Mouse (Mus musculus) midbrain, embryonic 11.5 days (tissue): ENCODE measurements at regions not wholly inside any gene's neighbourhood (a gene's known extent, or its start where the extent isn't known, plus 50 kb on each side); places are given as distances from the start of the nearest gene placed in this dataset.

Source experiments
- ATAC-seq: fragments of 200-750 bp; cut with Nextera tagmentation; 2 replicates; pipeline ENCODE4 v1.8.0; 2017; ENCODE audit warnings: moderate TSS enrichment, moderate library complexity; ENCODE audit not compliant: low FRiP score
- DNase-seq: peaks from one replicate; pipeline ENCODE4 v3.0.0; 2015; ENCODE audit warnings: low spot score; ENCODE audit errors: missing footprints
- H3K27ac ChIP-seq: fragments of 300-500 bp; sonication (generic); 2 replicates; pipeline ENCODE4 v1.5.1; 2014; ENCODE audit warnings: low read depth, low read length
- H3K27me3 ChIP-seq: fragments of 300-500 bp; sonication (generic); 2 replicates; pipeline ENCODE4 v1.6.1; 2014; ENCODE audit warnings: mild to moderate bottlenecking, low read length, moderate library complexity, mixed read lengths; ENCODE audit not compliant: control insufficient read depth, insufficient read depth
- H3K36me3 ChIP-seq: fragments of 300-500 bp; sonication (generic); 2 replicates; pipeline ENCODE4 v1.6.1; 2014; ENCODE audit warnings: mild to moderate bottlenecking, low read length, moderate library complexity, mixed read lengths; ENCODE audit not compliant: control insufficient read depth, insufficient read depth
- H3K4me1 ChIP-seq: fragments of 300-500 bp; sonication (generic); 2 replicates; pipeline ENCODE4 v1.6.1; 2014; ENCODE audit warnings: low read length; ENCODE audit not compliant: control insufficient read depth, insufficient read depth
- H3K4me2 ChIP-seq: fragments of 300-500 bp; sonication (generic); 2 replicates; pipeline ENCODE4 v1.6.1; 2014; ENCODE audit warnings: mild to moderate bottlenecking, moderate library complexity
- H3K4me3 ChIP-seq: fragments of 300-500 bp; sonication (generic); 2 replicates; pipeline ENCODE4 v1.5.1; 2014; ENCODE audit warnings: low read depth, low read length
- H3K9ac ChIP-seq: fragments of 300-500 bp; sonication (generic); 2 replicates; pipeline ENCODE4 v1.6.1; 2014; ENCODE audit warnings: low read length
- H3K9me3 ChIP-seq: fragments of 300-500 bp; sonication (generic); 2 replicates; pipeline ENCODE4 v1.6.1; 2016; ENCODE audit warnings: low read length; ENCODE audit not compliant: control insufficient read depth
- whole genome bisulfite sequencing: fragments of 180-500 bp; shearing (Covaris S2); extraction: QIAGEN DNeasy Blood & Tissue Kit; methylation state at CpG from one replicate; pipeline ENCODE4 v1.1.7; 2014; 5-methylcytosine and 5-hydroxymethylcytosine counted together

DNA sequence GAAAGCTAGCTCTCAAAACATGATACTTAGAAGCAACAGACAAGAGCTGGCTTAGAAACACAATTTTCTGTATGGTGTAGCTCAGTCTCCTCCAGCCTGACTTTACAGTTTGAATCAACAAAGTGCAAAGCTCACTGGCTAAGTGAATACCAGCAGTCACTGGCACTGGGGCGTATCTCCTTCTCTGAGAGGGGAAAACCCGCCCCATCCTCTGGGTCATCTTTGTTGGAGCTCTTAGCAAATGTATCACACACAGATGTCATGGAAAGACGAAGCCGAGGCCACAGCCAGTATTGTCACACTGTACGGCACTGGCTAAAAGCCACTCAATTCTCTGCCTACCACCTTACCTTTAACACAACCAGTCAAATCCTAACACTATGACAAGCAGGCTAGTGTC is 267.8 kb downstream of the Bcor start:
- Histone ChIP-seq H3K4me2 (no peak overlapping the region), H3K36me3 (no peaks in the 10 kb centered on the region), H3K27ac (no peak overlapping the region), H3K4me1 (0 out of 2 replicates have a peak, but pooled peaks cover 3% of the 10 kb centered on the region), H3K9me3 (no peaks in the 10 kb centered on the region), H3K4me3 (no peak overlapping the region), H3K27me3 (peaks cover 5% of the 10 kb centered on the region; the same call in 1 of the 2 replicates), H3K9ac (no peak overlapping the region)
- ATAC-seq (no peak), DNase-seq (no peak)
- whole genome bisulfite sequencing, result 88% methylated on average over 5 of the region's 5 CpGs

DNA sequence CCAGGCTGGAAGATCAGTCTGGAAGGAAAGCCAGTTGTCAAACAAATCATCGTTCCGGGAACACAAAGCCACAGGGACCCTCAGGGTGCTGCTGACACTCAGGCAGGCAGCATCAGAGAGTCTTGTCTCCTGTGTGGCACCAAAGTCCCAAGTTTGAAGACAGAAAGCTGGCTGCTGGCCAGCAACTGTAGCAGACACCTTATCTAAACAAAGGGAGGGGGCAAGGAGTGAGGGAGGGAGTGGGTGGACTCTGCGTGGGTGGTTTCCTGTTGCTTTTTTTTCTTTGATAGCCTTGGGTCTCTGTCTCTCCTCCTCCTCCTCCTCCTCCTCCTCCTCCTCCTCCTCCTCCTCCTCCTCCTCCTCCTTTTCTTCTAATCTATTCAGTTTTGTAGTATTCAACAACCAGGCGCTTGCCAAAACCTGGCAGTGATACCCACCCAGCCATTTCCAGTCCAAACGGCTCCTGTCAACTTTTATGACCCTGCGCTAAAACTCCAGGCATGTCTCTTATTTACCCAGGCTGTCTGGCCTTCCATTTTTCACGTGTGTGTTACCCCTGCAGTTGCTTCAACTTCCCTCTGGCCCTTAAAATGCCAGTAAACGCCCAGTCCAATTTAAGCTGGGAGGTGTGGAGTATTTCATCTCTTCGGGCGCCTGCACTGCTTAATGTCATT is 266.4 kb downstream of the Bcor start:
- no peaks in the 10 kb centered on the region for H3K36me3 ChIP-seq
- H3K4me2 ChIP-seq, result no peak overlapping the region
- ATAC-seq, result no peak
- no peak overlapping the region for H3K4me3 ChIP-seq
- H3K9me3 ChIP-seq, result no peaks in the 10 kb centered on the region
- WGBS, result 53% methylated on average over 10 of the region's 10 CpGs
- H3K9ac ChIP-seq, result no peak overlapping the region
- H3K27ac ChIP-seq, result no peak overlapping the region
- no peak for DNase-seq
- 0 out of 2 replicates have a peak, but pooled peaks cover 3% of the 10 kb centered on the region for H3K4me1 ChIP-seq
- H3K27me3 ChIP-seq, result peaks cover 8% of the 10 kb centered on the region; the same call in 1 of the 2 replicates

DNA sequence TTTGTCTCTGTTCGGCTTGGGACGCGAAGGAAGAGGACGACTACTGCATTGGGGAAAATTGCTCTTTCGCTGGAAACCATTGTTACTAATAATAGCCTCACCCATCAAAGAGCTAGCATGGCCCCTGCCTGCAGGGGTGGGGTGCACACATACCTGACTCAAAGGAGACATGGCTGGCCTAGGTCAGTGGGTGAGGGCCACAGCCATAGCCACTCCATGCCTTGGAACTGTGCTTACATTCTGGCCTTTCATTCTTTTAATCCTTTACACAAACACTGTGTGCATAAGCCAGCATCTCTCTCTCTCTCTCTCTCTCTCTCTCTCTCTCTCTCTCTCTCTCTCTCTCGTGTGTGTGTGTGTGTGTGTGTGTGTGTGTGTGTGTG is 265.9 kb downstream of the Bcor start:
- 59% methylated on average over 5 of the region's 6 CpGs for WGBS
- no peak overlapping the region for H3K4me2 ChIP-seq
- peak; percentile 54; the same call in 1 of the 2 replicates for ATAC-seq
- no peak overlapping the region for H3K4me3 ChIP-seq
- H3K9ac ChIP-seq, result no peak overlapping the region
- H3K27me3 ChIP-seq, result peaks cover 11% of the 10 kb centered on the region; the same call in 1 of the 2 replicates
- H3K9me3 ChIP-seq, result no peaks in the 10 kb centered on the region
- no peak for DNase-seq
- 0 out of 2 replicates have a peak, but pooled peaks cover 3% of the 10 kb centered on the region for H3K4me1 ChIP-seq
- H3K36me3 ChIP-seq, result no peaks in the 10 kb centered on the region
- no peak overlapping the region for H3K27ac ChIP-seq

DNA sequence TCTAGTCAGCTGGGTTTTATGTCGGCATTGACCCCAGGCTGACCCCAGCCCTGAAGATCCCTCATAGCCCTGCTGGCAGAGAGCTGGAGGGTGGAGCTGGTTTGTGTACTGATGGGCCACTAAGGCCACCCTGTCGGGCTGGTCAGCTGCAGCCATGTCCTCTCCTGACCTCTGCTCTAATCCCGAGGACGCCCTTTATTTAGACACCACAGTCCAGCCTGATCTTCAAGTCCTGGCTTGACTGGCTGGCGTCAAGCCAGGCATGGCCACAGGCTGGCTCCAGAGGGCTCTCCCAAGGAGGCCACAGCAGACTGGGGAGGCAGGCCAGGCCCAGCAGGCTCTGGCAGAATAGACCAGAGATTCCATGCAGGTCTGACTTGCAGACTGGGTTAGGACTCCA is 264.8 kb downstream of the Bcor start:
- no peak overlapping the region for H3K27ac ChIP-seq
- H3K27me3 ChIP-seq, result peaks cover 11% of the 10 kb centered on the region; the same call in 1 of the 2 replicates
- DNase-seq (no peak), ATAC-seq (0 out of 2 replicates have a peak, but pooled peaks have one; percentile 27)
- no peak overlapping the region for H3K4me3 ChIP-seq
- H3K9me3 ChIP-seq, result no peaks in the 10 kb centered on the region
- H3K4me2 ChIP-seq, result no peak overlapping the region
- H3K36me3 ChIP-seq, result no peaks in the 10 kb centered on the region
- no peak overlapping the region for H3K9ac ChIP-seq
- whole genome bisulfite sequencing, result 33% methylated on average over 5 of the region's 5 CpGs
- 0 out of 2 replicates have a peak, but pooled peaks cover 3% of the 10 kb centered on the region for H3K4me1 ChIP-seq

DNA sequence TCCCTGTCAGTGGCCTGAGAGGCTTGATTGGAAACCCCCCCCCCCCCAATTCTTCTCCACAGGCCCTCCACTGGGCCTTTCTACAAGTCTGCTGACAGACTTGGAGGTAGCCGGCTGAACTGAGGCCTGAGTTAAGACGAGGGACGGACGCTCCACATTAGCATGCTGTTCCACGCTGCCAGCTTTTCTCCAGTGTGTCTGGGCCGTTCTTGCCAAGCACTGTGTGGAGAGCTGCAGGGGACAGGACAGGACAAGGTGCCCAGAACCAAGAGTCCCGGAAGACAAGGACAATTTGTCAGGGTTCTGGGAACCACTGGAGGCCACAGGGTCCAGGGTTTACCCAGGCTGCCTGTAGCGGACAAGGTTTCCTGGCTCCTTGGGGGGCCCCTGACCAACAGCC is 261.9 kb downstream of the Bcor start:
- Histone ChIP-seq H3K27me3 (peaks cover 8% of the 10 kb centered on the region; the same call in 1 of the 2 replicates), H3K4me1 (0 out of 2 replicates have a peak, but pooled peaks cover 3% of the 10 kb centered on the region), H3K36me3 (no peaks in the 10 kb centered on the region), H3K9ac (no peak overlapping the region), H3K4me2 (no peak overlapping the region), H3K4me3 (no peak overlapping the region), H3K27ac (no peak overlapping the region), H3K9me3 (no peaks in the 10 kb centered on the region)
- DNase-seq (no peak), ATAC-seq (no peak)
- WGBS, result 61% methylated on average over 8 of the region's 8 CpGs

DNA sequence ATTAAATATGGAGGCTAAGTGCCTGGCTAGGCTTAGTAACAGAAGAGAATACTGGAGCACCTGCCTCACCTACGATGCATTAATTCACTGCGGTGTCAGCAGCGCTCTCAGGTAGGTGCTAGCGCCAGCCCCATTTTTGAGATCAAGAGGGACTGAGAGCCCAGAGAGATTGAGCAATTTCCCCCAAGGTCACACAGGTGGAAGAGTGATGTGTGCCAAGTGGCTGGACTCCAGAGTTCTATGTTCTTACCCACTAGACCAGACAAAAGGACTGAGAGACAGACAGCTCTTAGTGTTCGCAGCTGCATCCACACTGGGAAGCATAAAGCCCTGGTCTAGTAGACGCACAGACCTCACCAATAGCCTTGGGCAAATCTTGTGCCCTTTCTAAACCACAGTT is 261.1 kb downstream of the Bcor start:
- 0 out of 2 replicates have a peak, but pooled peaks cover 3% of the 10 kb centered on the region for H3K4me1 ChIP-seq
- H3K27me3 ChIP-seq, result peaks cover 6% of the 10 kb centered on the region; the same call in 1 of the 2 replicates
- ATAC-seq (no peak), DNase-seq (no peak)
- no peak overlapping the region for H3K27ac ChIP-seq
- no peak overlapping the region for H3K9ac ChIP-seq
- no peaks in the 10 kb centered on the region for H3K9me3 ChIP-seq
- H3K4me3 ChIP-seq, result no peak overlapping the region
- no peaks in the 10 kb centered on the region for H3K36me3 ChIP-seq
- 85% methylated on average over 6 of the region's 6 CpGs for WGBS
- no peak overlapping the region for H3K4me2 ChIP-seq

DNA sequence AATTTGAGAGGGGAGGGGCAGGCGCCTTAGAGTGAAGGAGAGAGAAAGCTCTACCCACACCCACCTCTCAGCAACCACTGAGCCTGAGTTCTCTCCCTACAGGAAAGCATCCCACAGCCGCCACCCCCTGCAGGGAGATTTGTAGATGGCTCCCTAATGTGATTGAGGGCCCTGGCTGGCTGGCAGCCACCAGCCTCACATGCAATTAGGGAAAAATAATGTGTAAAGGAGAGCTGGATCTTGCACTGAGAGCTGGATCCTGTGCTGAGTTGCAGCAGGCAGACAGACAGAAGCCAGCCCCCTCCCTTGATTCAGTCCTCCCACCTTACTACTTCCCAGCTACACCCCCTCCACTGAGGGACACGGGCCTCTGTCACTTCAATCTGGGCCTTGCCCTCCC is 260.2 kb downstream of the Bcor start:
- WGBS, result 71% methylated on average over 3 of the region's 3 CpGs
- Histone ChIP-seq H3K27ac (no peak overlapping the region), H3K36me3 (no peaks in the 10 kb centered on the region), H3K9ac (no peak overlapping the region), H3K27me3 (peaks cover 6% of the 10 kb centered on the region; the same call in 1 of the 2 replicates), H3K4me2 (no peak overlapping the region), H3K9me3 (no peaks in the 10 kb centered on the region), H3K4me1 (0 out of 2 replicates have a peak, but pooled peaks cover 3% of the 10 kb centered on the region), H3K4me3 (no peak overlapping the region)
- DNase-seq (no peak), ATAC-seq (no peak)

DNA sequence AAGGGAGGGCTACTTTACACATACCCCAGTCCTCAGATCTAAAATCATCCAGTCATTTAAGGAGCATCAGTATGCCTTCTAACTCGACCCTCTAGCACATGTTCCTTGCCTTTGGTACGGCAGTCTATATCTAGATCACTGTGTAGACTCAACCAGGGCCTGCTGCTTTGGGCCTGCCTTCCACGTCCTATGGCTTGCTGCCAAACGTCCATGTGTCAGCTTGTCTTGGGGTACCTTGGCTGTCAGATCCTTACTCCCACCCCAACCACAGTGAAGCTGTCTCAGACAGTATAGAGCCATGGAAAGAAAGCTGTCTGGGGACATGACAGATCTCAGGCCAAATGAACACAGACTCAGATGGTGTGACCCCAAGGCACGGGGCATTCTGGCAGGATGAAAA is 258.4 kb downstream of the Bcor start:
- Histone ChIP-seq H3K36me3 (no peaks in the 10 kb centered on the region), H3K27ac (no peak overlapping the region), H3K9ac (no peak overlapping the region), H3K4me3 (no peak overlapping the region), H3K4me2 (no peak overlapping the region), H3K4me1 (no peaks in the 10 kb centered on the region), H3K27me3 (peaks cover 8% of the 10 kb centered on the region; the same call in 1 of the 2 replicates), H3K9me3 (no peaks in the 10 kb centered on the region)
- DNase-seq, result no peak
- WGBS, result 77% methylated on average over 5 of the region's 5 CpGs
- ATAC-seq, result no peak

DNA sequence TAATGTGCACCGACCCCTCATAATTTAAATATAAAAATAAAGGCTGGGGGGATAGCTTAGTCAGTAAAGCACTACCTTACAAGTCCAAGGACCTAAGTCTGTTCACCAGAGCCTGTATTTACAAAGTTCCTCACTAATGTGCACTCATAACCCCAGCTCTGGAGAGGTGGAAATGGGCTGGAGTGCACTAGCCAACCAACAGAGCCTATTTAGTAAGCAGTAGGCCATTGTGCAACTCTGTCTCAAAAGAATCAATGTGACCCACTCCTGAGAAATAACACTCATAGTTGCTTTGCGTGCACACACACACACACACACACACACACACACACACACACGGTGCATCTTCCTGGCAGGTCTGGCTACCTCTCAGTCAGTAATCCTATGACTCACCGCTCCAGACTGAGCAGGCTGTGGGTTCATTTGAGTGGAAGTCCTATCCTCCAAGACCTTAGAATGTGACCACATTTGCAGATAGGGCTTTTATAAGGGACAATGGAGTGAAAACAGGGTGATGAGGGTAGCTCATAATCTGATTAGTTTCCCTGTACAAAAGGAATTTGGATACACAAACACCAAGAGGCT is 256.9 kb downstream of the Bcor start:
- no peak overlapping the region for H3K9ac ChIP-seq
- DNase-seq (no peak), ATAC-seq (no peak)
- no peaks in the 10 kb centered on the region for H3K4me1 ChIP-seq
- 83% methylated on average over 4 of the region's 4 CpGs for WGBS
- H3K27me3 ChIP-seq, result peaks cover 8% of the 10 kb centered on the region; the same call in 1 of the 2 replicates
- no peak overlapping the region for H3K4me2 ChIP-seq
- no peaks in the 10 kb centered on the region for H3K9me3 ChIP-seq
- no peaks in the 10 kb centered on the region for H3K36me3 ChIP-seq
- H3K27ac ChIP-seq, result no peak overlapping the region
- H3K4me3 ChIP-seq, result no peak overlapping the region
